Mouse (Mus musculus) heart, postnatal 0 days (tissue): ENCODE data around the gene Pik3cb.

ENCODE experiments used
- CTCF ChIP-seq: IDR thresholded peaks from 2 replicates; pipeline ENCODE4 v1.5.1; 2016; ENCODE audit warnings: antibody characterized with exemption, control low read depth, low read depth
- EP300 ChIP-seq: IDR thresholded peaks from 2 replicates; pipeline ENCODE4 v1.6.1; 2016; ENCODE audit warnings: antibody characterized with exemption, low read depth

DNA sequence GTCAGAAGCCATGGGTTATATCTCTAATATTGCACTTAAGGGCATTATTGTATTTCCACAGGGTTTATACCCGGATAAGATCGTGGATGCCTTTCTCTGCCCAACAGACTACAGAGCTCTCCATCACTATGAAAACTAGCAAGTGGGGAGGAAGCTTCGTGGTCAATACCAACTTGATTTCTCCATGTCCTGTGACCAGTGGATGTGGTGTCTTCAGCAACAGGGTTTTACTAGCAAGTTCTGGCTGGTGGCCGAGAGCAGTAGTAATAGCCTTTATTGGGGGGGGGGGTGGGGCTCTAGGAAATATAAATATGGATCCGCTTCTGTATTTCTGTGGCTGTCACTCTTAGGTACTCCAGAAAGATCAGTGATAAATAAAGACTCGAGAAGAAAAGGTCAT lies 35.4 kb upstream of the Pik3cb start:
- TF ChIP-seq CTCF (no peak), EP300 (no peak)
